Mouse (Mus musculus) retina, embryonic 14.5 days (tissue): ENCODE data around the gene Hoxc10.

Source experiments
- DNase-seq: peaks from one replicate; pipeline ENCODE4 v3.0.0-alpha.2; 2015; ENCODE audit warnings: low spot score

The Hoxc10 gene

GRCm38 (mm10) chr15:102967511-102968397 is 1.2 kb downstream of the Hoxc10 start:
- no peak for DNase-seq

GRCm38 (mm10) chr15:102969296-102969695 is 2.7 kb downstream of the Hoxc10 start:
- no peak for DNase-seq

- peak; percentile 54 for DNase-seq
Measured at GRCm38 (mm10) chr15:102970740-102971139, 4.1 kb downstream of the Hoxc10 start.

GRCm38 (mm10) chr15:102972254-102972653 is 5.7 kb downstream of the Hoxc10 start:
- no peak for DNase-seq

- no peak for DNase-seq
Measured at GRCm38 (mm10) chr15:102972753-102973152, 6.2 kb downstream of the Hoxc10 start.

GRCm38 (mm10) chr15:102975034-102975433 is 8.4 kb downstream of the Hoxc10 start:
- no peak for DNase-seq

GRCm38 (mm10) chr15:102975688-102976111 is 9.1 kb downstream of the Hoxc10 start:
- DNase-seq, result no peak

GRCm38 (mm10) chr15:102976171-102976570 is 9.6 kb downstream of the Hoxc10 start, which contains the start of gene Hoxc9:
Hoxc9 (plus strand) TSS chr15:102976439.
- DNase-seq, result no peak

GRCm38 (mm10) chr15:102976631-102977422 is 10.2 kb downstream of the Hoxc10 start:
- DNase-seq, result no peak

GRCm38 (mm10) chr15:102977423-102977974 is 10.9 kb downstream of the Hoxc10 start:
- DNase-seq, result no peak

GRCm38 (mm10) chr15:102978615-102979515 is 12.3 kb downstream of the Hoxc10 start:
- DNase-seq, result no peak

- DNase-seq, result no peak
Measured at GRCm38 (mm10) chr15:102979936-102980335, 13.3 kb downstream of the Hoxc10 start.

- DNase-seq, result no peak
Measured at GRCm38 (mm10) chr15:102980352-102980751, 13.8 kb downstream of the Hoxc10 start.

- DNase-seq, result no peak
Measured at GRCm38 (mm10) chr15:102980912-102981311, 14.3 kb downstream of the Hoxc10 start.

- peak; percentile 60 for DNase-seq
Measured at GRCm38 (mm10) chr15:102981379-102982288, 15.0 kb downstream of the Hoxc10 start.

- DNase-seq, result no peak
Measured at GRCm38 (mm10) chr15:102983716-102984115, 17.1 kb downstream of the Hoxc10 start.

- no peak for DNase-seq
Measured at GRCm38 (mm10) chr15:102984521-102984920, 17.9 kb downstream of the Hoxc10 start.

GRCm38 (mm10) chr15:102984925-102985324 is 18.3 kb downstream of the Hoxc10 start:
- no peak for DNase-seq

- DNase-seq, result peak; percentile 98
Measured at GRCm38 (mm10) chr15:102987124-102987833, 20.7 kb downstream of the Hoxc10 start.

GRCm38 (mm10) chr15:102988078-102988477 is 21.5 kb downstream of the Hoxc10 start:
- DNase-seq, result no peak
